Mouse (Mus musculus): ENCODE data around the gene Gm20855. TPM values are rescaled to one million over a fixed set of nuclear protein-coding genes. Genes with fewer than 3 reads are reported as not detected.
"Not testable (repeated sequence)": the region's sequence is repeated elsewhere in the genome, so short reads cannot be mapped to it uniquely, and the experiment has no call there.

The Gm20855 gene
- not detected in 2 replicates for total RNA-seq (2021)
- long read RNA-seq, result 0 reads

DNA sequence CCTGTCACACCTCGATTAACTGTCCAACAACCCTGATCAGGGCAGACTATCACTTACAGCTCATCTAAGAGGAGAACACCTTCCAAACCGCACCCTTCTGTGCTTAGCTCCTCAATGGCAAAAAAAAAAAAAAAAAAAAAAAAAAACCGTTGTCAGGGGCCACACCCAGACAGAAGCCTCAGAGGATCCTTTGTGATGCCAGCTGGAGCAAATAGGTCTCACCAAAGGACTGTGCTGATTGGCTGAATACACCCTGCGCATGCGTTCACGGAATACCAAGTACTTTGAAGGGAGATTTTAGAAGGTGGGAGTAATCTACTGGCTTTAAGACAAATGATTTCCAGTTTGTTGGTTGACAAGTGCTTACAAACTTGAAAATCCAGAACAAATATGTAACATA, at the start of gene Gm20855:
Gene Gm20855, minus strand, starts transcription at position 101 of the 400 bp plus-strand sequence.
- not testable (repeated sequence) for DNase-seq
